Mouse (Mus musculus) limb, embryonic 13.5 days (tissue): ENCODE measurements around the gene Pon1. TPM values are rescaled to one million over a fixed set of nuclear protein-coding genes. Genes with fewer than 3 reads are reported as not detected.

Experiments
- ATAC-seq: fragments of 200-750 bp; cut with Nextera tagmentation; 2 replicates; pipeline ENCODE4 v1.8.0; 2017; ENCODE audit warnings: low read depth, moderate number of reproducible peaks, moderate TSS enrichment; ENCODE audit not compliant: low FRiP score
- H3K27ac ChIP-seq: fragments of 300-500 bp; sonication (generic); 2 replicates; pipeline ENCODE4 v1.5.1; 2015; ENCODE audit warnings: inconsistent platforms, mild to moderate bottlenecking, moderate library complexity
- H3K27me3 ChIP-seq: fragments of 300-500 bp; sonication (generic); 2 replicates; pipeline ENCODE4 v1.6.1; 2015; ENCODE audit warnings: mild to moderate bottlenecking, inconsistent platforms
- H3K36me3 ChIP-seq: fragments of 300-500 bp; sonication (generic); 2 replicates; pipeline ENCODE4 v1.6.1; 2015; ENCODE audit warnings: inconsistent platforms, mild to moderate bottlenecking, moderate library complexity
- H3K4me1 ChIP-seq: fragments of 300-500 bp; sonication (generic); 2 replicates; pipeline ENCODE4 v1.6.1; 2015; ENCODE audit warnings: inconsistent platforms
- H3K4me2 ChIP-seq: fragments of 300-500 bp; sonication (generic); replicated peaks from 2 replicates; pipeline ENCODE4 v1.6.1; 2015; ENCODE audit warnings: inconsistent platforms, mild to moderate bottlenecking, moderate library complexity
- H3K4me3 ChIP-seq: fragments of 300-500 bp; sonication (generic); 2 replicates; pipeline ENCODE4 v1.5.1; 2015; ENCODE audit warnings: moderate library complexity, mild to moderate bottlenecking, inconsistent platforms
- H3K9ac ChIP-seq: fragments of 300-500 bp; sonication (generic); 2 replicates; pipeline ENCODE4 v1.6.1; 2015; ENCODE audit warnings: mild to moderate bottlenecking, inconsistent platforms
- H3K9me3 ChIP-seq: fragments of 300-500 bp; sonication (generic); 2 replicates; pipeline ENCODE4 v1.6.1; 2016; ENCODE audit warnings: inconsistent platforms
- WGBS: fragments of 180-500 bp; shearing (Covaris S2); methylation state at CpG from one replicate; pipeline ENCODE4 v1.1.7; 2015; 5-methylcytosine and 5-hydroxymethylcytosine counted together
- polyA plus RNA-seq: library from polyadenylated mRNA; unstranded; fragments of >200 nt; fragmentation: Nextera tagmentation; extraction: Ambion mirVana; gene quantifications from 2 replicates; pipeline ENCODE4 v1.2.1, GENCODE M21; 2015

Gene Pon1
- polyA plus RNA-seq, 1 experiment from 2014 or later = not detected

GRCm38 (mm10) chr6:5199376-5199905 lies 5.7 kb upstream of the Pon1 start:
- Histone ChIP-seq H3K9me3 (peaks cover 7% of the 10 kb centered on the region; the same call in 1 of the 2 replicates), H3K27me3 (no peaks in the 10 kb centered on the region), H3K36me3 (no peaks in the 10 kb centered on the region), H3K9ac (no peak overlapping the region), H3K4me1 (no peaks in the 10 kb centered on the region), H3K4me2 (no peak overlapping the region), H3K27ac (no peak overlapping the region), H3K4me3 (no peak overlapping the region)
- WGBS = 83% methylated on average over 8 of the region's 8 CpGs
- ATAC-seq = no peak

GRCm38 (mm10) chr6:5198590-5198989 lies 4.8 kb upstream of the Pon1 start:
- H3K9ac ChIP-seq = no peak overlapping the region
- no peak overlapping the region for H3K4me3 ChIP-seq
- peaks cover 7% of the 10 kb centered on the region; the same call in 1 of the 2 replicates for H3K9me3 ChIP-seq
- H3K4me1 ChIP-seq = 0 out of 2 replicates have a peak, but pooled peaks cover 5% of the 10 kb centered on the region
- H3K27ac ChIP-seq = no peak overlapping the region
- H3K4me2 ChIP-seq = no peak overlapping the region
- 92% methylated on average over 5 of the region's 5 CpGs for WGBS
- no peak for ATAC-seq
- no peaks in the 10 kb centered on the region for H3K27me3 ChIP-seq
- no peaks in the 10 kb centered on the region for H3K36me3 ChIP-seq

- no peak overlapping the region for H3K4me3 ChIP-seq
- no peaks in the 10 kb centered on the region for H3K36me3 ChIP-seq
- no peak overlapping the region for H3K27ac ChIP-seq
- peaks cover 26% of the 10 kb centered on the region for H3K4me1 ChIP-seq
- no peaks in the 10 kb centered on the region for H3K9me3 ChIP-seq
- 87% methylated on average over 4 of the region's 4 CpGs for WGBS
- ATAC-seq = no peak
- H3K4me2 ChIP-seq = no peak overlapping the region
- H3K9ac ChIP-seq = no peak overlapping the region
- H3K27me3 ChIP-seq = no peaks in the 10 kb centered on the region
These were observed 3.0 kb downstream of the Pon1 start for GRCm38 (mm10) chr6:5190761-5191160.

GRCm38 (mm10) chr6:5189507-5189906 lies 4.2 kb downstream of the Pon1 start:
- WGBS = 67% methylated on average over 4 of the region's 4 CpGs
- no peak overlapping the region for H3K4me2 ChIP-seq
- peaks cover 26% of the 10 kb centered on the region for H3K4me1 ChIP-seq
- H3K9me3 ChIP-seq = no peaks in the 10 kb centered on the region
- H3K9ac ChIP-seq = no peak overlapping the region
- no peak overlapping the region for H3K4me3 ChIP-seq
- no peaks in the 10 kb centered on the region for H3K27me3 ChIP-seq
- H3K36me3 ChIP-seq = no peaks in the 10 kb centered on the region
- no peak for ATAC-seq
- H3K27ac ChIP-seq = no peak overlapping the region

GRCm38 (mm10) chr6:5188938-5189337 lies 4.8 kb downstream of the Pon1 start:
- Histone ChIP-seq H3K27me3 (no peaks in the 10 kb centered on the region), H3K27ac (no peak overlapping the region), H3K36me3 (no peaks in the 10 kb centered on the region), H3K9ac (no peak overlapping the region), H3K4me3 (no peak overlapping the region), H3K4me1 (peaks cover 25% of the 10 kb centered on the region), H3K4me2 (no peak overlapping the region), H3K9me3 (no peaks in the 10 kb centered on the region)
- 76% methylated on average over 6 of the region's 6 CpGs for WGBS
- no peak for ATAC-seq

GRCm38 (mm10) chr6:5188036-5188435 lies 5.7 kb downstream of the Pon1 start:
- H3K4me2 ChIP-seq = no peak overlapping the region
- WGBS = 66% methylated on average over 5 of the region's 5 CpGs
- no peaks in the 10 kb centered on the region for H3K9me3 ChIP-seq
- peaks cover 21% of the 10 kb centered on the region for H3K4me1 ChIP-seq
- H3K9ac ChIP-seq = no peak overlapping the region
- no peak overlapping the region for H3K4me3 ChIP-seq
- no peak overlapping the region for H3K27ac ChIP-seq
- ATAC-seq = no peak
- no peaks in the 10 kb centered on the region for H3K36me3 ChIP-seq
- H3K27me3 ChIP-seq = no peaks in the 10 kb centered on the region

GRCm38 (mm10) chr6:5187586-5187985 lies 6.2 kb downstream of the Pon1 start:
- no peak for ATAC-seq
- Histone ChIP-seq H3K4me3 (no peak overlapping the region), H3K36me3 (no peaks in the 10 kb centered on the region), H3K27ac (no peak overlapping the region), H3K9me3 (no peaks in the 10 kb centered on the region), H3K4me2 (no peak overlapping the region), H3K9ac (no peak overlapping the region), H3K27me3 (no peaks in the 10 kb centered on the region), H3K4me1 (peaks cover 21% of the 10 kb centered on the region)
- WGBS = 59% methylated on average over 6 of the region's 6 CpGs

- H3K4me2 ChIP-seq = no peak overlapping the region
- no peak overlapping the region for H3K27ac ChIP-seq
- ATAC-seq = no peak
- no peaks in the 10 kb centered on the region for H3K9me3 ChIP-seq
- peaks cover 21% of the 10 kb centered on the region for H3K4me1 ChIP-seq
- no peaks in the 10 kb centered on the region for H3K27me3 ChIP-seq
- 44% methylated on average over 7 of the region's 7 CpGs for WGBS
- H3K4me3 ChIP-seq = no peak overlapping the region
- no peak overlapping the region for H3K9ac ChIP-seq
- no peaks in the 10 kb centered on the region for H3K36me3 ChIP-seq
These were observed 7.4 kb downstream of the Pon1 start for GRCm38 (mm10) chr6:5186229-5186950.

GRCm38 (mm10) chr6:5180645-5181044 lies 13.1 kb downstream of the Pon1 start:
- peaks cover 20% of the 10 kb centered on the region for H3K4me1 ChIP-seq
- H3K36me3 ChIP-seq = no peaks in the 10 kb centered on the region
- H3K9me3 ChIP-seq = no peaks in the 10 kb centered on the region
- 61% methylated on average over 5 of the region's 5 CpGs for WGBS
- no peak for ATAC-seq
- H3K27ac ChIP-seq = no peak overlapping the region
- H3K27me3 ChIP-seq = no peaks in the 10 kb centered on the region
- H3K4me2 ChIP-seq = no peak overlapping the region
- H3K9ac ChIP-seq = no peak overlapping the region
- no peak overlapping the region for H3K4me3 ChIP-seq

- WGBS = 34% methylated on average over 6 of the region's 6 CpGs
- Histone ChIP-seq H3K9me3 (no peaks in the 10 kb centered on the region), H3K4me2 (peak overlapping the region; percentile 59; the same call in 1 of the 2 replicates), H3K9ac (no peak overlapping the region), H3K4me1 (peaks cover 24% of the 10 kb centered on the region), H3K27ac (no peak overlapping the region), H3K4me3 (no peak overlapping the region), H3K27me3 (no peaks in the 10 kb centered on the region), H3K36me3 (no peaks in the 10 kb centered on the region)
- ATAC-seq = peak; percentile 78; the same call in 1 of the 2 replicates
These were observed 14.6 kb downstream of the Pon1 start for GRCm38 (mm10) chr6:5179189-5179588.

- H3K36me3 ChIP-seq = no peaks in the 10 kb centered on the region
- H3K9me3 ChIP-seq = no peaks in the 10 kb centered on the region
- no peak overlapping the region for H3K27ac ChIP-seq
- peak; percentile 69; the same call in 1 of the 2 replicates for ATAC-seq
- peak overlapping the region; percentile 59 for H3K4me2 ChIP-seq
- 0 out of 2 replicates have a peak overlapping the region, but pooled peaks have one; percentile 25 for H3K9ac ChIP-seq
- WGBS = 37% methylated on average over 19 of the region's 19 CpGs
- peaks cover 25% of the 10 kb centered on the region for H3K4me1 ChIP-seq
- H3K27me3 ChIP-seq = no peaks in the 10 kb centered on the region
- peak overlapping the region; percentile 25 for H3K4me3 ChIP-seq
These were observed 15.5 kb downstream of the Pon1 start for GRCm38 (mm10) chr6:5177967-5178891.
